Mouse (Mus musculus) natural killer cell, adult 2 months (primary cell): ENCODE measurements around the gene Slc22a17.

Experiments
- DNase-seq, 2 experiments: peaks; one replicate each; pipeline ENCODE4 v3.0.0; 2022; ENCODE audit warnings: low spot score in 2 of 2

The Slc22a17 gene

DNA sequence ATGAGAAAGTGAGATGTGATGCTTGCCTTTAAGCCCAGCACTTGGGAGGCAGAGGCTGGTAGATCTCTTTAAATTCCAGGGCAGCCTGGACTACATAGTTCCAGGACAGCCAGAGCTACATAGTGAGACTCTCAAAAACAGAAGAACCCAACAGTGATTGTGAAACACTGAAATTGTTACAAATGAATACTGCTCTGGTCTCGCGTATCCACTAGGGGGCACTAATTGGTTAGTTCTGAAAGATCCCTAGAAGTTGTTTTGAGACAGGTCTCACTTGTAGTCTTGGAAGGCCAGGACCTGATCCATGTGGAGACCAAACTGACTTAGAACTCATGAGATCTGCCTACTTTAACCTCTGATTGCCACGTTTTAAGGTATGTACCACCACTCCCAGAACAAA lies 12.5 kb downstream of the Slc22a17 start:
- DNase-seq = peak; percentile 52 to 60

DNA sequence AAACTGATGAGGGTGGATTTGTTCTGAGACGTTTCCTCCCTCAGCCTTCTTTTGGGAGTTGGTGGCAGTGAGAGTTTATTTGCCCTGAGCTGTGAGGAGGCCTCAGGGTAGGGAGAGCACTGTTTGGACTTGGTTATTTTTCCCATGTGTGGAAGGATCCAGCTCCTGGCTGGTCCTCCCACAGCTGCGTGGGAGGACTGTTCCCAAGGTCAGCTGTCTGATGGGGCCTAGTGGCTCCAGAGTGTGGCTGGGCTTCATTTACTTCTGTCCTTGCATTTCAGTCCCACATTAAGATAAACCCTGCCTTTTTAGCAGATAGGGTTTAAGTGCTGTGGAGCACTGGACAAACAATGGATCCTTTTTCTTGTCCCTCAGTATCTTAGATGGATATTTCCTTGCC lies 15.5 kb downstream of the Slc22a17 start:
- no peak for DNase-seq

DNA sequence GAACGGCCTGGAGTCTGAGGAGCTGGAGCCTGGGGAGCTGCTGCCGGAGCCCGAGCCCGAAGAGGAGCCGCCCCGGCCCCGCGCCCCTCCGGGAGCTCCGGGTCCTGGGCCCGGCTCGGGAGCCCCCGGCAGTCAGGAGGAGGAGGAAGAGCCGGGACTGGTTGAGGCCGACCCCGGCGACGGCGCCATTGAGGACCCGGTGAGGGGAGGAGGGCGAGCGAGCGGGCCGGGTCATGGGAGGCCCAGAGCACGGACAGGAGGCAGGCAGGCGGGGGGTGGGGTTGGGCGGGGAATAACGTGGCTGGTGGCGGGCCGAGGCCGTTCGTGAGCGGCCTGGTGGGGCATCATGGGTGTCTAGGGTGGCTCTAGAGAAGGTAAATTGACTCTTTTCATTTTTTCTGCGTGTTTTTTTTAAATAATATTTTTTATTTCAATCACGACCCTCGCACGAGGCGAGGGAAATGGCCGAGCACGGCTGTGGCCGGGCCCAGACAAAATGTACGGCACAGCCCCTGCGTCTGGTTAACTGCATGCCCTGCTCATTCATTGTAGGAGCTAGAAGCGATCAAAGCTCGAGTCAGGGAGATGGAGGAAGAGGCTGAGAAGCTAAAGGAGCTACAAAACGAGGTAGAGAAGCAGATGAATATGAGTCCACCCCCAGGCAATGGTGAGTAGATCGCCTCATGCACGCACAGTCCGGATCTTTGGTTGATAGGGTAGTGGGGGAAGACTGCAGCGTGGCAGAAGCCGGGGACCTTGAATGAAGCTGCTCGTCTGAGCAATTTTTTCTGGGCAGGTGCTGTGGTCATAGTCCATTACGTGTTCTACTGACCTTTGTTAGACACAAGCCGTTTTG lies 18.4 kb downstream of the Slc22a17 start:
- DNase-seq = peak; percentile 49 to 51

DNA sequence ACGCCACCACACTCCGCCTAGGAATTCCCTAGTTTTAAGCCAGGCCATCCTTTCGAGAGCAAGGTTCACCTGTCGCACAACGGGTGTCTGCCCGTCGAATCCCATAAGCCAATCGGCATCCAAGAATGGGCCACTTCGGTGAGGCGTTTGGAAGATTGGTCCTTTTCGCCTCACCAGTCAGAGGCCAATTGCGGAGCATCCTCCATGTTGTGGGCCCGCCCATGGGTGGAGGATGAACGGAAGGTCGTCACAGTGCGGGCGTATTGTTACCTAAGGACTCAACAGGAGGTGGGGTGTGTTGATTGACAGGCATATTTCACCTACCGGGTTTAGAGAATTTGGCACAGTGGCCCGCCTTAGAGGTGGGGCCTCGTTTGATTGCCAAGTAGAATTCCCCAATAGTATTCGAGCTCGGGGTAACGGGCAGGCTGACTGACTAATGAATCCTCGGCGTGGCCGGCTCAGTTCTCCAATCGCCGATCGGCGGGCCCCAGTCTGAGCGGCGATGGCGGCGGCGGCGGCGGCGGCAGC lies 19.2 kb downstream of the Slc22a17 start:
- DNase-seq = peak; percentile 99

DNA sequence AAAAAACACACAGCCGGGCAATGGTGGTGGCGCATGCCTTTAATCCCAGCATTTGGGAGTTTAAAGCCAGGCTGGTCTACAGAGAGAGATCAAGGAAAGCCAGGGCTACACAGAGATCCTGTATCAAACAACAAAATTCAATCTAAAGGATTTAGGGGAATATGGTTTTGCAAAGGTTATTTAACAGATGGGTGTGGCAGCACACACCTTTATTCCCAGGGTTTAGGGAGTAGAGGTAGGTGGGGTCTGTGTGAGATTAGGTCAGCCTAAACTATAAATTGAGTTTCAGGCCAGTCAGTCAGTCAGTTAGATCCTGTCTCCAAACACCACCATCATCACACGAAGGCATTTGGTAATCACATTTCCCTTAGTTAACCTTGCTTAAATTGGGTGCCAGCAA lies 20.7 kb downstream of the Slc22a17 start, which contains the start of gene Pabpn1:
TSS of gene Pabpn1 (plus strand) at position 301 of the 400 bp plus-strand sequence.
- no peak for DNase-seq

DNA sequence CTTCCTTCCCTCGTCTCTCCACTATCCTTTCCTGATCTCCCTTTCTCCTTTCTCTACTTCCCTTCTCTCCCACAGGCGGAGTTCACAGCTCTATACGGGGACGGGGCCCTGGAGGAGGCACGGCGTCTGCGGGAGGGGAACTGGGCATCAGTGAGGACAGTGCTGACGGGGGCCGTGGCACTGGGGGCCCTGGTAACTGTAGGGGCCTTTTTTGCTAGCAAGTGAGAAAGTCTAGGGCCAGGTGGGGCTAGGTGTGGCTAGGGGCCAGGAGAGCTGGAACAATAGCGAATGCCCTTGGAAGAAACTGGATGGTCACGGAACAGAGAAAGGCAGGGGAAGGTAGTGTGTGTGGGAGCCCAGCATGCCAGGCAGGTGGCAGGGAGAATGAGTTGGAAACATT lies 27.6 kb downstream of the Slc22a17 start:
- no peak for DNase-seq

DNA sequence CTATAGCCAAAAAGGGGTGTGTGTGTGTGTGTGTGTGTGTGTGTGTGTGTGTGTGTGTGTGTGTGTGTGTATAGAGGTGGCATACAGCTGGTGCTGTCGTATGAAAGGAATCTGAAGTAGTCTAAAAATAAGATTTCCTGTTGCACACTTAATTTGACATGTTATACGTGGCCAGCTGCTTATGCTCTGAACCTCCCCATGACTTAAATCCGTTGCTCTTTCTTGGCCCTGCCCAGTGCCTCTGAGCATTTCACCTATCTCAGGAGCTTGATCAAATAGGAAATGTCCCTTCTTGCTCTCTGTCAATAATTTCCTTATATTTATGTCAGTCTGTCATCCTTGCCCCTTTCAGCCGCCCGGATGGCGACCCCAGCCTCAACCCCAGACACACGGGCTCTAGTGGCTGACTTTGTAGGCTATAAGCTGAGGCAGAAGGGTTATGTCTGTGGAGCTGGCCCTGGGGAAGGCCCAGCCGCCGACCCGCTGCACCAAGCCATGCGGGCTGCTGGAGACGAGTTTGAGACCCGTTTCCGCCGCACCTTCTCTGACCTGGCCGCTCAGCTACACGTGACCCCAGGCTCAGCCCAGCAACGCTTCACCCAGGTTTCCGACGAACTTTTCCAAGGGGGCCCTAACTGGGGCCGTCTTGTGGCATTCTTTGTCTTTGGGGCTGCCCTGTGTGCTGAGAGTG lies 28.8 kb downstream of the Slc22a17 start:
- DNase-seq = no peak

DNA sequence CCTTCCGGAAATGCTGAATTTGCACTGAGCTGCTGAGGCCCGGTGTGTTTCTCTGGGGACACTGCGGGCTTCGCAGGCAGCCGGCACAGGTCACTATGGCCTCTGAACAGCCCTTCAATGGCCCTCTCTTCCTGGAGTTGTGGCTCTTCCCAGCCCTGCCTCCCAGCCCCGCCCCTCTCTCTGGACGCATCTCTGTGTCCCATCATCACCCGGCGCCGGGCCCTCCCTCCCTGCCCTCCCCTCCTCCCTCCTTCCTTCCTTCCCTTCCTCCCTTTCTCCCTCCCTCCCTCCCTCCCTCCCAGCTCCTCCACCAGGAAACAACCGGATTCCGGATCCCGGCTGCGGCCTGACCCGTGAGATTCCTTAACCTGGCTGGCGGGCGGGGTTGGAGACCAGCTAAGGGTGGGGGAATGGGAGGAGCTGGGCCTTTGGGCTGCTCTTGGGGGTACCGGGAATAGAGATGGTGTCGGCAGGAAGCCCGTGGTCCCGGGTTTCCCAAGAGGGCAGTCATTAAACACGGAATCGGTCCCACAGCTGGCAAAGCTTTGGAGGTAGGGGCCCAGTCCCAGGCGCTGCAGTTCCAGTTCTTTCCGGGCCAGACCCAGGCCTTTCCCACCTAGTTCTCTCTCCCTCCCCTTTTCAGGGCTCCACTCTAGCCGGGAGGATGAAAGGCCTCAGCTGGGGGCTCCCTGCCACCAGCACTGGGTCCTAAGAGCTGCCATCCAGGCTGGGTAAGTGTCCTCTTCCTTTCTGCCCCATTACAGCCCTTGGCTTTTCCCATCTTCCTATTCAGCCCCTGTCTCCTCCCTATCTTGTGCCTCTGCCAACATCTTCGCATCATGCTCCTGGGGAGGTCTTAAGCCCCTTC lies 29.5 kb downstream of the Slc22a17 start, which contains the start of the genes Bcl2l2 and Gm20521:
TSS of gene Bcl2l2 (plus strand) at position 224 of the 868 bp plus-strand sequence.
TSS of gene Gm20521 (plus strand) at position 288 of the 868 bp plus-strand sequence.
- peak; percentile 11 to 20 for DNase-seq

DNA sequence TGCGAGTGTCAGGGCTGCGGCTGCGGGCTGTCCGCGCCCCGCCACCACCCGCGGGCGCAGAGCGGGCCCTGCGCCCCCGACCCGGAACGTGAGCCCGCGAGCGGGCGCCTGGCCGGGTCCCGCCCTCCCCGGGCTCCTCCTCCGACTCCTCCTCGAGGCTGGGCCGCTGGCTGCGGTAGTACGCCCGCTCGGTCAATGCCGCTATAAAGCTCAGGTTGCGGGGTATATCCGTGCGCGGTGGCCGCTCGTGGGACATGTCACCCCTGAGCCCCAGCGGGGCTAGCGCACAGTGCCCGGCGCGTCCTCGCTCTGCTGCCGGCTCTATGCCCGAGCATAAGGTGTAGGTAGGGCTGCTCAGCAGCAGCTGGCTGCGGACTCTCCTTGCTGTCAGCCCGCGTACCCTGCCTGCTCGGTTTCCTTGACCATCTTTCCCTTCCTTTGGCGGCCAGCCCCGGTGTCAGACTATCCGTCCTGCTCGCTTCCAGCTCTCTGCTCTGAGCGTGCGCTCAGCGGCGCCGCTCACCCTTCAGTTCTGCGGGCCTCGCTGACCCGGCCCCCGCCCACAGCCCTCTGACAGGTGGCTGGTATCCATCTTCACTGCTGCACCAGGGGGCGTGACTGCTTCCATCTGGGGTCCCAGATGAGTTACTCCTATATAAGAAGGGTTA lies 35.8 kb downstream of the Slc22a17 start, which contains the start of gene Ppp1r3e:
TSS of gene Ppp1r3e (minus strand) at position 503 of the 668 bp plus-strand sequence.
- DNase-seq = peak; percentile 12 to 28

DNA sequence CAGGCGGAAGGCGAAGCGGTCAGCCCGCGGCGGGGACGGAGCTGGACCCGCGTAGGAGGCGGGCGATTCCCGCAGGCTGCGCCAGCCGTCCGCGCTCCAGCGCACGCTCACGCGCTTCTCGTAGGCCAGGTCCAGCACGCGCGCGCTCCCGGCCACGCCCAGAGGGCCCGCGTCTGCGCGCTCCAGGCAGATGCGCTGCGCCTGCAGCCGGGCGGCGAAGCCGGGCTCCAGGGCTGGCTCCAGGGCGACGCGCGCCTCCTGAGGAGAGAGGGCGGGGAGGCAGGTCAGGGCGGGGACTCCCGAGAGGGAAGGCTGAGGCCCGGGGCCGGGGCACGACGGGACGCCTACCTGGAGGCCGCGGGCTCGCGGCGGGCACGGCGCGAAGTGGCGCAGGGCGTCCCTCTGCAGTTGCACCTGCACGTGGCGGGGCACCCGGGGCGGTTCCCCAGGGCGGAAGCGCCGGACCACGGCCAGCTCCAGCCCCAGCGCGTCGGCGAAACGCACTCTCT lies 36.3 kb downstream of the Slc22a17 start:
- DNase-seq = peak; percentile 38 to 54

DNA sequence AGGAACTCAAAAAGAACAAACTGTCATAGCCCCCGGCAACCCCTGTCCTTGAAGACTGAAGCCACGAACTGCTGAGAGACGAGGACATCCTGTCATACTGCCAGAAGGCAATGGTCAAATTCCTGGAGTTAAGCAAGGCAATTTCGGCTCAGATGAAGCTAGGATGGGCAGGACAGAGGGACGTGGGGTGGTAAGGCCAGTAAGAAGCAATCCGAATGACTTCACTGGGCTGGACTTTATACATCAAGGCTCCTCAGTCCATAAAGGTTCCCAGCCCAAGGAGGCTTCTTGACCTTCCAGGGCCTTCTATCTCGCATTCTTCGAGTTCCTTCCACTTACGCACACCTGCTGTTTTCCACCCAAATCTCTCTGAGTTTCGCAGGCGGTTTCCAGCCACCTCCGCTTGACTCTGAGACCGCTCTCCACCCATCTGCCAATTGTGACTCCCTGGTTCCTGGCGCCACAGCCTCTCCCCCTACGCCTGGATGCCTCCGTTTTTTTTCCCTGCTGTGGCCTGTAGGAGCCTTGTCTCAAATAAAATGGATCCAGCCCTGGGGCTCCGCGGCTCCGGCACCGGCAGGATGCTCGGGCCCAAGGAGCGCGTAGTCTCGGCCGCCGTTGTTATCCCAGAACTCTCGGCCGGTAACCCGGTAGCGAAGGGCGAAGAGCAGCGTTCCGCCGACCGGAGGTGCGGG lies 36.9 kb downstream of the Slc22a17 start:
- no peak for DNase-seq

DNA sequence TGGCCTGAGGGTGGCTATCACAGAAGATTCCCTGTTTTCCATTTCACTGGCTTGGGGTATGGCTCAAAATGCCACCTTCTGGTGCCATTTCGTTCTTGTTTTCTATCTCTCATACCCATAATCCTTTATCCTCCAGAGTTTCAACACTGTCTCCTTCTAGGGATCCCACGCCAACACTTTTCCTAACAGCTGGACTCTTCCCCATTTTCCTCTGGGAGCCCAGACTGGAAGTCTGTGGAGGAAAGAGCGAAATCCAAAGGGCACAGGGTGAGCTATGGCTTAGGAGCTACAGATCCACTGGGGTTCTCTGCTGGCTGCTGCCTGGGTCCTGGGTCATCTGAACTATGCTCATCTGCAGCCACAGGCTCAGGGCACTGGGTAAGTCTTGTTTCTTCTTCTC lies 38.8 kb downstream of the Slc22a17 start:
- DNase-seq = no peak

DNA sequence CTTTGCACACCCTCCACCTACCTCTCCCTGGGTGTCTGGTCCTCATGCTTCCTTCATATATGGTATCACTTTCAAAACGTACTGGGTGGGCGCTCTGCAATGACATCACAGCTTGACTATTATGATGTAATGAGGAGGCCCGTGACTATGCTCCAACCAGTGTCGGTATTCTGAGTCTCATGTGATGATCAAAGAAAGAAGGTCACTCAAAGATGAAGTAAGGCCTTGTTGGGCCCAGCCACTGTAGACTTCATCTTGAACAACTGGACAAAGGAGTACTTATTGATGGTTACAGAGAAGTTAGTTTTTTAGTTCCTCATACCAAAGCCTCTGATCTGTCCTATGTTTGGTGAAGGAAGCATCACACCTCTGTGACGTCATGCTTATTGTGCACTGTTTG lies 42.1 kb downstream of the Slc22a17 start, which contains the start of gene Homez:
TSS of gene Homez (minus strand) at position 101 of the 400 bp plus-strand sequence.
- DNase-seq = no peak

DNA sequence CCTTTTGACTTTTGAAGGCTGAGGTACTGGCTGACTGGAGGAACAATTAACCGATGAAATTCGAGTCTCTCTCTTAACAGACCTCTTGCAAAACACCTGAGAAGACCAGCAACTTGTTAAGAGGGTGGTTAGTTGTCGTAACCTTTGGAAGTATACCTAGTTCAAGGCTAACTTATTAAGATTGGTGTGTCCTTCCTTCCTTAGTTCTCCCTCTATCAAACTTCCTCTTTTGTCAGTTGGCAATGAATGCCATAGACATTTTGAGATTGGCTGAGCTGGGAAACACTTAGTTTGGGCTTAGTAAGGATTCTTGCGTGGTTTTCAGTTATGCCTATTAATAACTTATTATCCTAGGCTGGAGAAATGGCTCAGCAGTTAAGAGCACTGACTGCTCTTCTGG lies 44.9 kb downstream of the Slc22a17 start:
- DNase-seq = no peak

DNA sequence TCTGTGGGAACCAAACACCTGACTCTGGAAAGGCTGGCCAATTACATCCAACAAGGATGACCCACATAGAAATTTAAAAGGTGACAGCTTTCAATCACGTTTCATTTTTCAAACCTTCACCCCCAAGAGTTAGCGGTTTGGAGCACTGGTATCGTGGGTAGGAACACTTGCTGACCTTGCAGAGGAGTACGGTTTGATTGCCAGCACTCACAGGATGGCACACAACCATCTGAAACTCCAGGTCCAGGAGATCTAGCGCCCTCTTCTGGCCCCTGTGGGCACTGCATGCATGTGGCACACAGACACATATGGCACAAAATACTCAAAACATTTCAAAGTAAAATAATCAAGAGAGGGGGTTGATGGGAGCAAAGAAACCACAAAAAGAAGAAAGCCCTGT lies 46.0 kb downstream of the Slc22a17 start:
- DNase-seq = peak; percentile 45 to 59

DNA sequence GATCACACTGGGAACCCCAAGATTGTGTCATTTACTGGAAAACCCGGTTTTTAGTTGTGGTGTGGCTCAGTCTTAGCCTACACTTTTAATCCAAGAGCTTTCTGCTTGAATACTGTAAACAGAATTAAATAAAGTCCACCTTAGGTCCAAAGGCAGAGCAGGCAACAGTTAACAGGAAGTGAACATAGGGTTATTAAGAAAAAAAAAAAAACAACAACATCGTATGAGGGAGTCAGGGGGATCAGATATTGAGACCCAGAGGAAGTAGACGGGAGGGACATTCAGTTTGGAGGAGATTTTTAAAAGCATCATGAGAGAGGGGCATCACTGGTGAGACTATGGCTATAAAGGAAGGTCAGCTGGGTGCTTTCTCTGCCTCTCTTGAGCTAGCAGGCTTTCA lies 46.7 kb downstream of the Slc22a17 start:
- DNase-seq = no peak

DNA sequence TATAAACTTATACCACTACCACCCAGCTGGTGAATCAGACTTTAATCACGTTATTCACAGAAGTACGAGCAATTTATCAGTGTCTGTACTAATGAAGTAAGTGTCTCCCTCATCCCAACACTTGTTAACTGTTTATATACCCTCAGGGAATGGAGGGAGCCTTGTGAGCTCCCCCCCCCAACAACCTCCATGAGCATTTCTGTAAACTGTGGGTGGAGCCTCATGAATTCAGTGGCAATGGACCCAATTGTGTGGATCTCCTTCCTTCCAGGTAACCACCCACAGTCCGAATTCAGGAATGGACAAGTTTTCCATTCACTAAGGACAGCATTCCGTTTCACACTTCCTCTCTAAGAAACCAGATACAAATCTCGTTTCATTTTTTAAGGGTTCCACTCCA lies 47.3 kb downstream of the Slc22a17 start:
- no peak for DNase-seq

DNA sequence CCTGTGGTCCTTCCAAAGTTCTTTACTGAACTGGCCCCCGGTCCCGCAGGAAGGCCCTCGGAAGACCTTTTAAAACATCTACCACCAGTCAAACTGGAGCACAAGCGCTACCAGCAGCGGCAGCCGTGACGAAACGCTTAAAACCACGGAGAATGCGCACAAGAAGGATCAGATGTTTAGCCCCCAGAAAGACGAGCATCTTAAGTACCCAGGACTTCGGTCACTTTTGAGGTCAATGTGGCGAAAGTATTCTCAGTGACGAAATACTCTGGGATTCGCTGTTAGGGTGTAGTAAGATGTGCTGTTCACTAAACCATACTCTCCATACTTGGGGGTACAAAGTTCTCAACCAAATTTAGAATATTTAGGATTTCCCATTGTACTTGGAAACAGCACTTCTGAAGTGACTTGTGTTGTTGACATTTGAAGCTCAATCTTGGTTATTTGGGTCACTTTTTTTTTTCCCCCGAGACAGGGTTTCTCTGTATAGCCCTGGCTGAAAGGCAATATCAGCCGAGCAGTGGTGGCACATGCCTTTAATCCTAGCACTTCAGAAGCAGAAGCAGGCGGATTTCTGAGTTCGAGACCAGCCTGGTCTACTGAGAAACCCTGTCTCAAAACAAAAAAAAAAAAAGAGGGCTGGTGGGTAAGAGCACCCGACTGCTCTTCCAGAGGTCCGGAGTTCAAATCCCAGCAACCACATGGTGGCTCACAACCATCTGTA lies 48.5 kb downstream of the Slc22a17 start:
- DNase-seq = peak in 1 of 2 experiments; percentile 32
